Mouse (Mus musculus): ENCODE results near the gene Arhgap1.

Arhgap1 gene

GRCm38 (mm10) chr2:91699225-91699624 lies 49.6 kb downstream of the Arhgap1 start:
- DNase-seq = no peak

- DNase-seq = no peak
These were observed 51.7 kb downstream of the Arhgap1 start for GRCm38 (mm10) chr2:91701366-91701765.

DNA sequence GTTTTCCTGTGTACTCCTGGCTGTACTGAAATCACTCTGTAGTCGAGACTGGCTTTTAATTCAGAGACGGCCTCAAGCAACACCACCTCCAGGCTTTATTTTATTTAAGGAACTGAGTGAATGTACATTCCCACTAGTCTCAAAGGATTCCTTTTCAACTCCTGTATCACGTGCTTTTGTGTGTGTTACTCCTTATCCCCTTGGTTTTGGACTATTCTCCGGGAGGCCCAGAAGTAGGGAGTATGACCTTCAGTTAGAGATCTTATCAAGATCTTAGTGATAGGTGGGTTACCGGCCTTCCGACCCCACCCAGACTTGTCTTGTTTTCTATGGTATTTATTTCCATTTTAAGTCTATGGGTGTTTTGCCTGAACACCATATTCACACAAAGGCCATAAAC lies 56.1 kb downstream of the Arhgap1 start:
- no peak for DNase-seq

DNA sequence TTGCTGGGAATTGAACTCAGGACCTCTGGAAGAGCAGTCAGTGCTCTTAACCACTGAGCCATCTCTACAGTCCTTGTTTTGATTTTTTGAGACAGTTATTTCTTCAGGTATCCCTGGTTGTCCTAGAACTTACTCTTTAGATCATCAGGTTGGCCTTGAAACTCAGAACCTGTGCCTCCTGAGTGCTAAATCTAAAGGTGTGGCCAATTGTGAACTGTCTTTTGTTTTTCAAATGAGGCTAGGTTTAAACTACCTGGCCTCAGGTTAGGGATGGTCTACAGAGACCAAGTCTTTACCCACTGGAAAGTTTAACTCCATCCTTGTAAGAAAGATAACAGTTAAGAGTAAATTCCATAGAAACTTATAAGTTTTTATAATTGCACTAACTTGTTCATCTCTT lies 56.8 kb downstream of the Arhgap1 start:
- no peak for DNase-seq

GRCm38 (mm10) chr2:91708361-91708760 lies 58.7 kb downstream of the Arhgap1 start:
- no peak for DNase-seq

- DNase-seq = peak; percentile 94
These were observed 60.9 kb downstream of the Arhgap1 start, which contains the start of the genes Atg13 and Harbi1 for GRCm38 (mm10) chr2:91710272-91711234. Atg13 (minus strand) TSS chr2:91710576. Harbi1 (plus strand) TSS chr2:91710852.

GRCm38 (mm10) chr2:91711256-91711925 lies 61.7 kb downstream of the Arhgap1 start:
- DNase-seq = peak; percentile 5

DNA sequence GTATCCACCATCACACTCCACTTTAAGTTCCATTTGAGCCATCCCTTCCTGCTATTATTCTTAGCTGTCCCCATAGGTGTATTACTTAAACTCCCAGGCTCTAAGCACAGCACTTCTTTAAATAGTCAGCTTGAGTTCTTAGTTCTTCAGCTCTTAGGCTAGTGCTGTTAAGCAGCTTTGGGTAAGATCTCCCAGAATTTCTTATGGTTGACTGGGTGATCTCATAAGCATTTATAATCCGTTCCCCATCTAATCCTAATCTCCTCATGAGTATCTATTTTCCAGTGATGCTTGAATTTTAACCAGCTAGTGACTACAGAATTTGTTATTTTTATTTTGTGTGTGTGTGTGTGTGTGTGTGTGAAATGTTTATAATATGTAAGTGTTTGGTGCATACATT lies 65.3 kb downstream of the Arhgap1 start:
- no peak for DNase-seq

DNA sequence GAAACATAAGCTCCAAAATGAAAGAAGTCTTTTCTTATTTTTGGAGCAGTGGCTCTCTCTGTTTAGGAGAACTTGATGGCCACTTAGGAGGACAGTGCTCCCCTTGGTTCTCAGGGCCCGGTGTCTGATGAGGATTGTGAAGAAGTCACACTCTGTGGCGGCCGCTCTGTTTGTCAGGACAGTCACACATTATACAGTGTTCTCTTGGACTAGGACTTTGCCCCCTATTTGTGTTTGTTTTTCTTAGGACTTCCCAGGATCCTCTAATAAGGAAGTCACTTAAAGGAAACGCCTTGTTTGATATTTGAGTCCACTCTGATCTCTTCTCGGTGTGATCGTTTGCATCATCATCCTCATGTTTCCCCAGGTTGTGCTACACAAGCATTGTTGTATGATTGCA lies 68.6 kb downstream of the Arhgap1 start:
- peak; percentile 43 for DNase-seq

All from kidney, postnatal 14 days (tissue).